In genomic region chr5:106164190-106164589, GRCm38 (mm10) we compare ENCODE assay signal across 22 mouse cellular contexts.
"Had no signal": no experiment of that assay in that cellular context is flagged by ENCODE, and none has a peak within 500 bp of the region (broad histone marks: within the 10 kb centered on the region; RNA-seq: fewer than 3 reads in every experiment).

No protein-coding gene starts in this region.

- ATAC-seq: intestine, embryonic 15.5 days had no signal

- H3K36me3 ChIP-seq: intestine, embryonic 15.5 days; kidney, embryonic 15.5 days; limb, embryonic 12.5 days; liver, embryonic 13.5 days; midbrain, embryonic 12.5 days; neural tube, embryonic 12.5 days; neural tube, embryonic 15.5 days had no signal

- H3K4me3 ChIP-seq: intestine, embryonic 15.5 days; kidney, embryonic 15.5 days; left cerebral cortex, adult 2 months; limb, embryonic 12.5 days; liver, embryonic 13.5 days; midbrain, embryonic 12.5 days; neural tube, embryonic 12.5 days; neural tube, embryonic 15.5 days had no signal

- H3K27me3 ChIP-seq: intestine, embryonic 15.5 days; kidney, embryonic 15.5 days; limb, embryonic 12.5 days; liver, embryonic 13.5 days; midbrain, embryonic 12.5 days; neural tube, embryonic 12.5 days; neural tube, embryonic 15.5 days had no signal

- H3K27ac ChIP-seq: intestine, embryonic 15.5 days; kidney, embryonic 15.5 days; left cerebral cortex, adult 2 months; limb, embryonic 12.5 days; liver, embryonic 13.5 days; neural tube, embryonic 12.5 days; neural tube, embryonic 15.5 days; stomach, postnatal 0 days had no signal

- H3K4me2 ChIP-seq: intestine, embryonic 15.5 days; kidney, embryonic 15.5 days; limb, embryonic 12.5 days; liver, embryonic 13.5 days; midbrain, embryonic 12.5 days; neural tube, embryonic 12.5 days had no signal

- H3K9me3 ChIP-seq: intestine, embryonic 15.5 days; kidney, embryonic 15.5 days; liver, embryonic 13.5 days; midbrain, embryonic 12.5 days; neural tube, embryonic 15.5 days had no signal

- H3K4me1 ChIP-seq: intestine, embryonic 15.5 days; kidney, embryonic 15.5 days; liver, embryonic 13.5 days; midbrain, embryonic 12.5 days; neural tube, embryonic 12.5 days had no signal

- H3K9ac ChIP-seq: intestine, embryonic 15.5 days; kidney, embryonic 15.5 days; limb, embryonic 12.5 days; liver, embryonic 13.5 days; midbrain, embryonic 12.5 days; neural tube, embryonic 12.5 days; neural tube, embryonic 15.5 days had no signal

- DNase-seq: kidney, adult 11 months; kidney, adult 8-10 months; kidney, postnatal 10 days; kidney, postnatal 36 days; layer of hippocampus, postnatal 36 days; liver, embryonic 13.5 days; lung, adult 2 months; lung, postnatal 4 days; right cerebral cortex, adult 18-20 months; right cerebral cortex, postnatal 14 days; right cerebral cortex, postnatal 4 days; thymus, adult 2 months; thymus, postnatal 14 days; thymus, postnatal 4 days had no signal
